Mouse (Mus musculus) cerebellum, adult 18-20 months (tissue): Measurements from ENCODE around the gene Erlec1.
A peak's percentile ranks its signal among the peaks of the same experiment; 100 is the strongest.

Source experiments
- DNase-seq, 2 experiments: peaks; one replicate each; pipeline ENCODE4 v3.0.0; 2021

Erlec1 gene

GRCm38 (mm10) chr11:30954279-30954725 is at the start of gene Erlec1:
Gene Erlec1 (minus strand): TSS chr11:30954335.
- DNase-seq, result peak; percentile 92

- DNase-seq, result no peak
Measured at GRCm38 (mm10) chr11:31001169-31001908, 47.2 kb upstream of the Erlec1 start.

DNA sequence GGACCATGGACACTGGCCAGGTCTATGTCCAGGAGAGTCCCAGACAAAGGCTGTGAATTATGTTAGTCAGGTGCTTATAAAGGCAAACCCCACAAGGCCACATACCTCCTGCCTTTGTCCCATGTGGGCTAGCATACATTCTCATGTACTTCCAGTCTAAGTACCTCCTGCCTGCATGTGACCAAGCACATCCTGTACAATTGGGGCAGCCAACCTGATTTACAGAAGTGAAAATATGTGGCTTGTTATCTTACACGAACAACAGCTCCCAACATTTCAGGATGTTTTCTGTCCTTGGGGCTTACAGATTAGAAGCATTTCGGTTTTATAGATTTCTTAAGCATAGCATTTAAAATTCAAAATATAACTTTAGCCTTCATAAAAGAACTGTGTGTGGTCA is 45.9 kb upstream of the Erlec1 start:
- no peak for DNase-seq

DNA sequence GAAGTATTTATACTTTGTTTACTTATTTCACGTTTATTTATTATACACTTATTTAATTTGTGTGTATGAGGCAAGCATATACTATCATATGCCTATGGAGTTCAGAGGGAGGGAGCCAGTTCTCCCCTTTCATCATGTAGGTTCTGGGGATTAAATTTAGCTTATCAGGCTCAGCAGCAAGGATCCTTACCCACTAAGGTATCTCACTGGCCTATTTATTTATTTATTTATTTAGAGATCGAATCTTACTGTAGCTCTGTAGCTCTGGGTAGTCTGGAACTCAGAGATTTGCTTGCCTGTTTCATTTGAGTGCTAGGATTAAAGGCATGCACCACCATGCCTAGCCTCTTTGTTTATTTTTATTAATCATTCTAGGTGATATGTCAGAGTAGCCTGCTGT is 44.6 kb upstream of the Erlec1 start:
- no peak for DNase-seq

- no peak for DNase-seq
Measured at GRCm38 (mm10) chr11:30998199-30998598, 44.1 kb upstream of the Erlec1 start.

- no peak for DNase-seq
Measured at GRCm38 (mm10) chr11:30996670-30997069, 42.5 kb upstream of the Erlec1 start.

GRCm38 (mm10) chr11:30986625-30987017 is 32.5 kb upstream of the Erlec1 start:
- DNase-seq, result no peak

DNA sequence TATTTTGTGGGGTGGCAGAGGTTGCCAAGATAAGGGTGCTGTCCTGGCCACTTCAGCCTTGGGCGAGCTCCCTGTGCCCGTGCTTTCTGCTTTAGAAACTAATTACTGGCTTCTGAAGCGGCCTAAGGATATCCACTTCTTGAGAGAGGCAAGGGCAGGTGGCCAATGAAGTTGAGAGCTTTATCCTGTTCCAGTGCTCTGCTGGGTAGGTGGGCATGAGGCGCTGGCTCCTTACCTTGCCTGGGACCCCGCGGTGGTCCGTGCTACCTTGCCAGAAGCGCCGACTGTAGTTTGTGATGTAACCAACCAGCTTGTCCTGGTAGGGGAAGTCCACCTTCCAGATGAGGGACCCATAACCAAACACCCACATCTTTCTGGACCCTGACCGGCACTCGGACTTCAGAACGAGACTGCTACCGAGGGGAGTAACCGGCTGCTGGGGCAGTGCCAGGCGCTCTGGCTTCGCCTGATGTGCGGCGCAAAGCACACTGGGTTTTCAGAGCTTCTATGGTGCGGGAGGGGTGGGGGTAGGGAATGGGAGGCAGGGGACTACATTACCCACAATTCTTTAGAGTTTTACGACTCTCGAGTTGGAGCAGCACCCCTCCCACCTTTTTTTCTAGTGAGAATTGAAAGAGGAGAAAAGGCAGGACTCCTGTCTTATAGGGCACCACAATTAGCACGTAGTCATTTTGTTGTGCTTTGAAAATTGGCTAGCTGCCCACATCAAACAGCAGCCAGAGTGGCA is 31.9 kb upstream of the Erlec1 start, which contains the start of gene Chac2:
Gene Chac2, minus strand, starts transcription at position 474 of the 748 bp plus-strand sequence.
- peak; percentile 82 to 85 for DNase-seq

DNA sequence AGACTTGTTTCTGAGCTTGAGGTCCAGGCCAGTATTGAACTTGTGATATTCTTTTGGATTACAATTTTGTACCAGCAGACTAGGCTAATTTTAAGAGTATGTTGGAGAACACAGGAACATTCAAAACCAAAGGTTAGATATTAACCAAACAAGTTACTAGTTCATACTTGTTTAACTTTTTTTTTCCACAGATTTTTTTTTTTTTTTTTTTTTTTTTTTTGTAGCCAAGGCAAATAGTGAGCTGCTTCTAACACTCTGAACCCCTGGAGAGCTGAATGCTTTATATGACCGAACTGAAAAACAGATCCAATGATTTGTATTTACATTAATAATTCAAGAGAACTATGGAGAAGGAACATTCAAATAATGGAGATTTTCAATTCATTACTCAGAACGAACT is 31.1 kb upstream of the Erlec1 start:
- DNase-seq, result no peak

- DNase-seq, result peak; percentile 58 to 70
Measured at GRCm38 (mm10) chr11:30953469-30954154, 523 bp downstream of the Erlec1 start.

GRCm38 (mm10) chr11:30952829-30953228 is 1.3 kb downstream of the Erlec1 start:
- no peak for DNase-seq

DNA sequence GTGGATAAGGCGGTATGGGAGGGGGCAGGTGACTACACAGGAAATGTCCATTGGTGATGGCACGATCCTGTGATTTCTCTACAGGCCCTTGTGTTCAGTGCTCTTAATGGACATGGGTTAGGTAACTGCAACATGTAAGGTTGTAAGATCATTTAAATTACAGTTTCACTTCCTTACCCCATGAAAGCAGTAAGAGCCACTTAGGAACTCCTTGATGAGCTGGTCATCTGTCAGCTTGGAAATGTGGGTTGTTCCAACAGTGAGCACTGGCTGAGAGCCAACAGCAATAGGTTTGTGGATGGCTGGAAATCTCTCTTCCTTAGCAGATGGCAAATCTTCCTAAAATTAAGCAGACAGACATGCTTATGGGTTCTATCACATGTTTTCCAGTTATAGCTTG is 10.6 kb downstream of the Erlec1 start:
- peak; percentile 80 to 85 for DNase-seq

DNA sequence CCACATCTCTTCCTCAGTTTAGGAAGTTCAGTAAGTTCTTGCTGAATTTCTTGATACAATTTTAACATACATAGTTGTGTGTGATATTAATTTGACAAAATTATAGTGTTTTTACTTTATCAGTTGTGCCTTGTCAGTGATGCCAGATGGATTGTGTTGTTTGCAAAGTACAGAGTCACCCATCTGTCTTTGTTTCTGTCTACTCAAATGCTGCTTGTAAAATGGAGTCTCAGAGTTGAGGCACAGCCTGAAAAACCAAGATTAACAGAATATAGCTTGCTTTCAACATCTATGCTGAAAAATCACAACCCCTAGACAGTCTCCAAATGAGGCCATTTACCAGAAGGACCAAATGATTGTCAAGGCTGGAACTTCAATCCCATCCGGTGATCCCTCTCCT is 25.6 kb downstream of the Erlec1 start:
- no peak for DNase-seq

GRCm38 (mm10) chr11:30928079-30928478 is 26.1 kb downstream of the Erlec1 start:
- DNase-seq, result no peak

DNA sequence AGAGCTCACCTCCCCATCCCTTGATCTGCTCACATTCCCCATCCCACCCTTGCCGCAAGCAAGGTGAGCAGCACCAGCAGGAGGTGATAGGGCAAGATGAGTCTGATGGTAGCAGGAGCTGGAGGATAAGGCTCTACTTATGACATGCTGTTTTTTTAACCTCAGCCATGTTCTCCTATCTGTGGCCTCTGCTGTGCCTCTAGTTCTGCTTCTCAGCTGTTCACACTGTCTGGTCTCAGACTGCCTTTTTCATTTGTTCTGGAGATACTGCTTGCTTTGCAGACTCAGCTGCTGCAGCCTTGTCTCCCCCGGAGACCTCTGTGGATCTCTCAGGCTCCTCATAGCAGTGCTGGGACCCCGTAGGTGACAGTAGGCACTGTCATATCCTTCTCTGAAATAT is 30.9 kb downstream of the Erlec1 start:
- DNase-seq, result no peak

DNA sequence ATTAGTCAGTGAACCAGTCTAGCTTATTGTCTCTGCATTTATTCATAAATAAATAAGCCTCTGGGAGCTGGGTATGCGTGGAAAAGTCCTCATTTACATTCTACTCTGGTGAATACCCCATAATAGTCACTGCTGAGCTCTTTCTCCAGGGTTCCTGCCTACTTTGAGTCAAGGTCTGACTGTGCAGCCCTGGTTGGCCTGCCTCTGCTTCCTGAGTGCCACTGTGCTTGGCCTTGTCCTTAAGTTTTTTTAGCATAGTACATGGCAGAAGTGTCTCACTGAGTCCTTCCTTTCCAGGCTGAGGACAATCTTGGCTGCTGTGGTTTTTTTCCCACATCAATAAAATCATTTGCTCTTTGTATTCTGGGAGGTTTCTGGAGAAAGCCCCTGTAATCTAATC is 33.5 kb downstream of the Erlec1 start:
- DNase-seq, result no peak

- no peak for DNase-seq
Measured at GRCm38 (mm10) chr11:30912311-30912710, 41.8 kb downstream of the Erlec1 start.

DNA sequence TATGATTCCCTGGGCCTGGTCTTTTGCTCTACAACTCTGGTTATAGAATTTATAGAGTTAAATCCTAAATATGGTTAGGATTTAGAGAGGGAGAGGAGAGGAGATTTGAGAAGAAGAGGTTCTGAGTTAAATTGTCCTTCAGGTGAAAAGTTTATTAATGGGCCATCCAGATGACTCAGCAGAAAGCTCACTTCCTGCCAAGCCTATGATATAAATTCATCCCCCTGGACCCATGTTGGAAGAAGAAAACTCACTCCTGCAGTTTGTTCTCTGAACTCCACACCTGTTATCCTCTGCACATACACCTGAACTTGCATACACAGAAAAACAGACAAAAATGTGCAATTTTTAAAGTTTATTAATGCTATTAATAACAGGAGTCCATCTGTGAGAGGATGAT is 54.8 kb downstream of the Erlec1 start:
- no peak for DNase-seq

DNA sequence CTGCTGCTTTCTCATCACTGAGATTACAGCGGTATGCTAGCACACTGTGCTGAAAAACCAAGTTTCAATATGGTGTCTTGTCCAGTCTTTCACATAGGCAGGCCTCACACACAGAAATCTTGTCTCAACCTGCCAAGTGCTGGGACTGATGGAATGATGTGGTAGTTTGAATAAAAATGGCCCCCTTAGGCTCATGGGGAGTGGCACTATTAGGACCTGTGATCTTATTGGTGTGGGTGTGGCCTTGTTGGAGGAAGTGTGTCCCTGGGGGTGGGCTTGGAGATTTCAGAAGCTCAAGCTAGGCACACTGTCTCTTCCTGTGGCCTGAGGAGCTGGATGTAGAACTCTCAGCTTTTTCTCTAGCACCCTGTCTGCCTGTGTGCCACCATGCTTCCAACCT is 57.9 kb downstream of the Erlec1 start:
- no peak for DNase-seq

DNA sequence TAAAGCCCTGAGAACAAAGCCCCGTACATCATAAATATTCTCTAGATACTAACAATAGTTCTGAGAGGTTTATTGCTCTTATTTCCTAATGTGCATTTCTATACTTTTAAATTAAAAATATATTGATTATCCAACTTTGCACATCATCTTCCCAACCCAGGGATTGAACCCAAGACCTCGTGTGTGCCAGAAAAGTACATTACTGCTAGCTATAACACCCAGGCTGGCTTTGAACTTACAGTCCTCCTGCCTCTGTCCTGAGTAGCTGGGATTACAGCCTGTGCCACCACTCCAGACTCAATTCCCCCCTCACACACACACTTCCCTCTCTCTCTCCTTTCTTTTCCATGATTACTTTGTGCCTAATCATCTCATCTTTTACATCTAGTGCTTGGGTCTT is 66.0 kb downstream of the Erlec1 start:
- DNase-seq, result no peak

DNA sequence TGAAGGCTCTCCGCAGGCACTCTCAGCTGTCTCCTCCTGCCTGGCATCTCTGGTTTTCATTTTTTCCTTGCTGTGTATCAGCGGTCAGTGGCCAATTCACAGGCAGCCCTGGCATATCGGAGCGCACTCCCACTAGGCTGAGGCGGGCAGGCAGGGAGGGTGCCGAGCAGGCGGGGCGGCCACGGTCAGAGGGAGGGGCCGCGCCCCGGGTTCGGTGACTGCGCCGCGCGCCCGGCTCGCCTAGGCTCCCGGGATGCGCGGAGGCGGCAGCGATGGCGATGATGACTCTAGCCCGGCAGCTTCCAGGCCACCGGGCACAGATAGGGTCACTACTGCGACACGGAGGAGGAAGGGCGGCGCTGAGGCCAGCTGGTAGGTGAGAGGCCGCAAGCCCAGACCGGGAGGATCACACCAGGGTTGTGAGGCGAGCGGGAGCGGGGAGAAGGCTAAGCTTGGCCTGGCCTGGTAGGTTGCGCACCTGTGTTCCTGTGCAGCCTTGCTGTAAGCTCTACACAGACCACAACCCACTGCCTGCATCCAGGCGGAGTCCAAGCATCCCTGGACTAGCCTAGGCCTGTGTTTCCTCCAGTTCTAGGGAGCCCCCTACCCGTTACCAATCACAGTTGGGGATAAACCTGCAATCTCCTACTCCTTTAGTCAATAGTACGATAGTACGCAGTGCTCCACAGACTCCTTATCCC is 68.8 kb downstream of the Erlec1 start, which contains the start of the genes Gpr75 and Asb3:
Gene Gpr75, plus strand, starts transcription at position 188 of the 701 bp plus-strand sequence.
Gene Asb3, plus strand, starts transcription at position 246 of the 701 bp plus-strand sequence.
- DNase-seq, result peak; percentile 89 to 91
